Mouse (Mus musculus) lung, embryonic 14.5 days (tissue): ENCODE measurements around the gene Adamts9. TPM values are rescaled to one million over a fixed set of nuclear protein-coding genes. Genes with fewer than 3 reads are reported as not detected.

Experiments
- ATAC-seq: fragments of 200-750 bp; cut with Nextera tagmentation; 2 replicates; pipeline ENCODE4 v1.8.0; 2017; ENCODE audit warnings: mild to moderate bottlenecking, moderate TSS enrichment, moderate library complexity; ENCODE audit not compliant: insufficient read depth
- DNase-seq: peaks from one replicate; pipeline ENCODE4 v3.0.0-alpha.2; 2015
- H3K27ac ChIP-seq: fragments of 300-500 bp; sonication (generic); 2 replicates; pipeline ENCODE4 v1.5.1; 2014; ENCODE audit warnings: low read depth, mild to moderate bottlenecking, moderate library complexity
- H3K27me3 ChIP-seq: fragments of 300-500 bp; sonication (generic); 2 replicates; pipeline ENCODE4 v1.6.1; 2014; ENCODE audit warnings: low read length, control low read depth; ENCODE audit not compliant: insufficient read depth
- H3K36me3 ChIP-seq: fragments of 300-500 bp; sonication (generic); 2 replicates; pipeline ENCODE4 v1.6.1; 2014; ENCODE audit warnings: control low read depth; ENCODE audit not compliant: insufficient read depth
- H3K4me1 ChIP-seq: fragments of 300-500 bp; sonication (generic); 2 replicates; pipeline ENCODE4 v1.6.1; 2014; ENCODE audit warnings: antibody characterized with exemption, control low read depth; ENCODE audit not compliant: insufficient read depth
- H3K4me2 ChIP-seq: fragments of 300-500 bp; sonication (generic); 2 replicates; pipeline ENCODE4 v1.6.1; 2014; ENCODE audit warnings: mild to moderate bottlenecking
- H3K4me3 ChIP-seq: fragments of 300-500 bp; sonication (generic); 2 replicates; pipeline ENCODE4 v1.5.1; 2014; ENCODE audit warnings: low read depth, low read length
- H3K9ac ChIP-seq: fragments of 300-500 bp; sonication (generic); 2 replicates; pipeline ENCODE4 v1.6.1; 2014
- H3K9me3 ChIP-seq: fragments of 300-500 bp; sonication (generic); 2 replicates; pipeline ENCODE4 v1.6.1; 2016; ENCODE audit warnings: low read depth, low read length, control low read depth
- CTCF ChIP-seq: IDR thresholded peaks from 2 replicates; pipeline ENCODE4 v1.5.1; 2016; ENCODE audit warnings: antibody characterized with exemption, low read depth
- WGBS: fragments of 180-500 bp; shearing (Covaris S2); extraction: QIAGEN DNeasy Blood & Tissue Kit; methylation state at CpG from one replicate; pipeline ENCODE4 v1.1.7; 2014; 5-methylcytosine and 5-hydroxymethylcytosine counted together
- polyA plus RNA-seq: library from polyadenylated mRNA; unstranded; fragments of >200 nt; fragmentation: Nextera tagmentation; extraction: Ambion mirVana; gene quantifications from 2 replicates; pipeline ENCODE4 v1.2.1, GENCODE M21; 2014

Adamts9 gene
- polyA plus RNA-seq, 1 experiment from 2014 or later: 12.1 TPM

DNA sequence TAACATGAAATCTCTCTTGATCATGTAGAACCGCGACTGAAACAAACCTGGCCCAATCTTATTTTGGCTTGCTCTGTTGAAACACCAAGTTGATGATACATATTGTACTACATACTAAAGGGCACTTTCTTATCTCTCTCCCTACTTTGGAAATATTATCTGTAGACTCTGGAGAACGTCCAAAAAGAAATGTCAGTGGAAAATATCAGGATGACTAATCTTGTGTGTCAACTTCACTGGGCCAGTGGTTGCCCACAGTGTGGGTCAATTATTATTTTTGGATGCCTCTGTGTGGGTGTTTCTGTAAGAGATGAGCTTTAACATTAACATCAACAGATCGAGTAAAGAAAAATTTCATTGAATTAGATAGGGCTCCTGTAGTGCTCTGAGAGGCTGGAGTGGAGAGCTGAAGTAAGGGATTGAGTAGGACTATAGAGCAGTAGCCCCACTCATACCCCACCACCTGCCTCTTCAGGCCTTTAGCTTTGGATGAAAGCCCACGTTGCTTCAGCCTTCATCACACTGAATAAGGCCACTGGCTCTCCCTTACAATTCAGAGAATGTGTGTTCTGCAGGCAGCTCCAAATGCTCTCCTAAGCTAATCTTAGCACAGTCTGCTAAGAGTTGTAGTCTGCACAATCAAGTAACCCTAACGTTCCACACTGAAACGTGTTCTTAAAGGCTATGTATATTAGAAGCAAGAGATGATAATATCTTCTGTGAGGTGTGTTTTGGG, 38.3 kb upstream of the Adamts9 start:
- no peak for DNase-seq
- no peaks in the 10 kb centered on the region for H3K27me3 ChIP-seq
- no peak overlapping the region for H3K4me2 ChIP-seq
- H3K9me3 ChIP-seq: no peaks in the 10 kb centered on the region
- H3K4me3 ChIP-seq: no peak overlapping the region
- 0 out of 2 replicates have a peak, but pooled peaks cover 3% of the 10 kb centered on the region for H3K4me1 ChIP-seq
- H3K27ac ChIP-seq: no peak overlapping the region
- no peak for ATAC-seq
- 69% methylated on average over 7 of the region's 7 CpGs for WGBS
- H3K9ac ChIP-seq: no peak overlapping the region
- TF ChIP-seq CTCF: no peak
- H3K36me3 ChIP-seq: no peaks in the 10 kb centered on the region

DNA sequence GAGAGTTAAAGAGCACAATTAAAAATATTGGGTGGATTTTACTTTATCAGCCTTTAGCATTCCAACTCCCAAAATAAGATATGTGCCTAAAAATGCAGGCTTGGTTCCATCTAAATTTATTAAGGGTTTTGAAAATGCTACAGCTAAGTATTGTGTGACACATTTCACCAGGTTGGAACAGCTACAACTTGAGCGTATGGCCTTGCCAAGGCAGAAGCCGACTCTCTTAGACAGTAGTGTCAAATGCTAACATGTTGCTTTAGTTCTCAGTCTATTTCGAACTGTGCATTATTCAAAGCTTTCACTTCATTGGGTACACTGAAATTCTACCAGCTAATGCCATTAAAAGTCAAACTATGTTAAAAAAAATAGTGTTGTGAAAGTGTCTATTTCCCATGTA, 30.0 kb upstream of the Adamts9 start:
- 84% methylated on average over 3 of the region's 3 CpGs for WGBS

DNA sequence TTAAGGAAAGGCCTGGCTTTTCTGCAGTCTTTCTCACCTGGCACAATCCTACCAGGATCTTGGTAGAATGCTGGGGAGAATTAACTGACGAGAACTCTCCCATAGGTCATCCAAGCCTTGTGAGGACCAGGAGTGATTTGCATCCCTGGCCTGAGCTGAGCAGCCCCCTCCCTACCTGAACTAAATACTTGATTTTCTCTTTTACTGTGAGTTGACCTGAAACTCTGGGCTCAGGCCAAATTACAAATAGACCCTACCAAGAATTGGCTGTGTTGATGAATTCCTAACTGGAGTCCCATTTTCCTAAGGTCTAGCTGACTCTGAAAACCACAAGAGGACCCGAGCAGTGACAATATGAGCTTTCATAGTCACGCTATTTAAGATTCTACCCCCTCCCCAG, 25.4 kb upstream of the Adamts9 start:
- Histone ChIP-seq H3K4me1 (0 out of 2 replicates have a peak, but pooled peaks cover 4% of the 10 kb centered on the region), H3K4me2 (no peak overlapping the region), H3K4me3 (no peak overlapping the region), H3K27me3 (no peaks in the 10 kb centered on the region), H3K27ac (peak overlapping the region; percentile 24; the same call in 1 of the 2 replicates), H3K9me3 (peaks cover 4% of the 10 kb centered on the region; the same call in 1 of the 2 replicates), H3K36me3 (no peaks in the 10 kb centered on the region), H3K9ac (no peak overlapping the region)
- DNase-seq: no peak
- 58% methylated on average over 3 of the region's 3 CpGs for WGBS
- no peak for TF ChIP-seq CTCF
- ATAC-seq: no peak

More for the DNA sequence above, 30.0 kb upstream of the Adamts9 start:
- Histone ChIP-seq H3K27ac (no peak overlapping the region), H3K4me2 (no peak overlapping the region), H3K36me3 (no peaks in the 10 kb centered on the region), H3K9ac (no peak overlapping the region), H3K4me1 (0 out of 2 replicates have a peak, but pooled peaks cover 4% of the 10 kb centered on the region), H3K27me3 (no peaks in the 10 kb centered on the region), H3K4me3 (no peak overlapping the region), H3K9me3 (no peaks in the 10 kb centered on the region)
- ATAC-seq (no peak), DNase-seq (no peak)
- no peak for TF ChIP-seq CTCF

DNA sequence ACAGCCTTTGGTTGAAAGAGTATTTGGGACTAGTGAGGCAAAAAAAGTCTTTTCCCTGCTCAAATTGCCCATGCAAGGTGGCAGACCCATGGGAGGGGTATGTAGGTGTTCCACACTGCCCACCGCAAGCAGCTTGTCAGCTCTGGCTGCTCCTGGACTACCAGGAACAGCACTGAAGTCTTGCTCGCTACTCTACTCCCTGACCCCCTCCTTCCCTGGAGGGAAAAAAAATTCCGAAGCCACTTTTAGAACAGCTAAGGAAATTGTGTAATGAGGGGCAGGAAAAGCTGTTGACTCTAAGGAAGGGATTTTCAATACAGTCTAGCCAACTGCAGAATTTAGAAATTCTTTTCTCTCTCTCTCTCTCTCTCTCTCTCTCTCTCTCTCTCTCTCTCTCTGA, 24.9 kb upstream of the Adamts9 start:
- H3K36me3 ChIP-seq: no peaks in the 10 kb centered on the region
- H3K4me3 ChIP-seq: no peak overlapping the region
- WGBS: 54% methylated on average over 3 of the region's 3 CpGs
- H3K4me2 ChIP-seq: no peak overlapping the region
- no peak for TF ChIP-seq CTCF
- ATAC-seq (no peak), DNase-seq (peak; percentile 63)
- no peak overlapping the region; the same call in 1 of the 2 replicates for H3K27ac ChIP-seq
- 0 out of 2 replicates have a peak, but pooled peaks cover 4% of the 10 kb centered on the region for H3K4me1 ChIP-seq
- no peak overlapping the region for H3K9ac ChIP-seq
- no peaks in the 10 kb centered on the region for H3K27me3 ChIP-seq
- peaks cover 4% of the 10 kb centered on the region; the same call in 1 of the 2 replicates for H3K9me3 ChIP-seq

DNA sequence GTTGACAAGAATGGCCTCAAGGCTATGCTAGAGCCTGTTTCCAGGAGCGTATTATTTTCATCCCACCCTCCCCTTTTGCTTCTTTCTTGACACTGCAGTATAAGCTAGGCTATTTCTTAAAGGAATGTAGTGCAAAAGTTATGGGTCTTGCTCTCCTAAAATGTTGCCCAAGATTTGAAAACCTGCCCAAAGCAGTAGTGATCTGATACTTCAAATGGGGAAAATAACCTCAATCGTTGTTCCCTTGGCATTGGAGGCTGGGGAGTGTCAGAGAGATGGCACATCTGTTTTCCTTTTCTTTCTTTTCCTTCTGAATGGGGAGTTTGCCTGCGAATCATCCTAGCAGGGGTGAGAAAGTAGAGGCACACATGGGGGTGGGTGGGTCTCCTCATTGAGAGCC, 19.7 kb upstream of the Adamts9 start:
- Histone ChIP-seq H3K9ac (no peak overlapping the region), H3K27me3 (no peaks in the 10 kb centered on the region), H3K36me3 (no peaks in the 10 kb centered on the region), H3K4me1 (no peaks in the 10 kb centered on the region), H3K4me2 (no peak overlapping the region), H3K4me3 (no peak overlapping the region), H3K27ac (no peak overlapping the region), H3K9me3 (peaks cover 4% of the 10 kb centered on the region; the same call in 1 of the 2 replicates)
- ATAC-seq (no peak), DNase-seq (no peak)
- no peak for TF ChIP-seq CTCF
- WGBS: 55% methylated on average over 3 of the region's 3 CpGs

DNA sequence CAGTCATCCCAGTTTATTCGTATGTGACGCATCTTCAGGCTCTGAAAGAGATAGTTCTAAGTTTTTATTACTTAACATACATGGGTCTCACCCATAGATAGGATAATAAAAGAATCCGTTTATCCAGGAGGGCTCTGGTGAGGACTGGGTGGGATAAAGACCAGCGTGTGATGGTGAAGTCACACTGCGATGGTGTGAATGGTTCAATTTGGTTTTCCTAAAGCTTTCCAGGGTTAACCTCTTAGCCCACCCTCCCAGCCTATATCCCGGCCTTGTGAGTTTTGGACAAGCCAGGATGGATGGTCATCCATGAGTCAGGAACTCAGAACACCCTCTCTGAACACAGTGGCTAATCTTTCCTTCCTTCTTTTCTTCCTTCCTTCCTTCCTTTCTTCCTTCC, 17.7 kb upstream of the Adamts9 start:
- H3K9me3 ChIP-seq: peaks cover 4% of the 10 kb centered on the region; the same call in 1 of the 2 replicates
- no peak overlapping the region for H3K9ac ChIP-seq
- no peaks in the 10 kb centered on the region for H3K4me1 ChIP-seq
- no peak overlapping the region for H3K4me3 ChIP-seq
- H3K27me3 ChIP-seq: no peaks in the 10 kb centered on the region
- no peak for DNase-seq
- ATAC-seq: no peak
- no peak for TF ChIP-seq CTCF
- WGBS: 92% methylated on average over 6 of the region's 6 CpGs
- H3K27ac ChIP-seq: no peak overlapping the region
- H3K4me2 ChIP-seq: no peak overlapping the region
- no peaks in the 10 kb centered on the region for H3K36me3 ChIP-seq

DNA sequence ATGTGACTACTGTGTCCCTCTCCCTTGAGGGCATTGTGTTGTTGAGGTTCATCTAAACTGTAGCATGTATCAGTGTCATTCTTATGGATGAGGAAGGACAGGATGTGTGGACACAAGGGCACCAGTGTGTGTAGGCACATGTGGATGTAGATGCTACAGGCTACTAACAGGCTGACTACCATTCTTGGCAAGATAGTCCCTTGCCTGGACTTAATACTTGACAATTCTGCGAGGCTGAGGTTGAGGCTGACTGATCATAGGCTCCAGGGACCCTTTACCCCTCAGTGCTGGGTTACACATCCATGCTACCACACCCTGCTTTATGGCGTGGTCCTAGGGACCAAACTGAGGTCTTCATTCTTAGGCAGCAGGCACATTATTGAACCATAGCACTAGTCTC, 16.1 kb upstream of the Adamts9 start:
- Histone ChIP-seq H3K4me1 (no peaks in the 10 kb centered on the region), H3K36me3 (no peaks in the 10 kb centered on the region), H3K4me3 (no peak overlapping the region), H3K9me3 (no peaks in the 10 kb centered on the region), H3K4me2 (no peak overlapping the region), H3K27me3 (no peaks in the 10 kb centered on the region), H3K9ac (no peak overlapping the region), H3K27ac (no peak overlapping the region)
- DNase-seq (no peak), ATAC-seq (no peak)
- no peak for TF ChIP-seq CTCF
- WGBS: 74% methylated on average over 2 of the region's 2 CpGs
